Mouse (Mus musculus): Measurements from ENCODE around the gene Ptprd.

- no peak for TF ChIP-seq CTCF (IDR thresholded peaks at IDR 0.05; ENCODE audit: low read depth)
- no peak for TF ChIP-seq EP300 (optimal IDR thresholded peaks at IDR 0.05)
Measured at GRCm38 (mm10) chr4:76405862-76406454, 1805.8 kb downstream of the Ptprd start.

All from stomach, postnatal 0 days (tissue).